10 mouse cellular contexts compared by ENCODE assay signal in the genomic region with DNA sequence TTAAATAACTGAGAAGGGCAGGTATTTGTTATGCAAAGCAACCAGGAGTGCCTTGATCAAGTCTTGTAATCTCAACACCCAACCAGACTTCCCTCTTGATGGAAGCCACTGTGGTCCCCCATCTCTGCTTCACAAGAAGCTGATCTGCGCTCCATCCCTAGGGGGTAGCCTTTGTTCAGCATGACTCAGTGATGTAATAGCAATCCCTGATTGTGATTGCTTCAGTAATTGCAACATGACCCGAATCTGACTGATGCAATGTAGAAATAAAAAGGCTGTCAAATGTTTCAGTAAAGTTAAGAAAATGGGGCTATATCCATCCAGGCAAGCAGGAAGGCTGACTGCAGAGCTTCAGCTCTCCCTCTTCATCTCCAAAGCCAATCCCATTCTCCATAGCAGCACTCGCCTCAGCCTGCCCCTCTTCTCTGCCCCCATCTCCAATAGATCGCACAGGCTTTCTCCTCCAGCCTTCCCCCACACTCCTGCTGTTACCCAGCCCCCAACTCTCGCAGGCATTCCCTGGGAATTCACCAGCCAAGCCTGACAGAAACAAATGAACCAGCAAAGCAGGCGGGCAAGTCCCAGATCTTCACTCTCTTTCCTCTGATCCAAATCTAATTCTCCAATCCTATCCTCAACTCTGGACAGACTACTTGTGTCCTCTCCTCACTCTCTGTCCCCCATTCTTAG. TPM values are rescaled to one million over a fixed set of nuclear protein-coding genes. Genes with fewer than 3 reads are reported as not detected.
A peak's percentile ranks its signal among the peaks of the same experiment; 100 is the strongest.
DNase-seq lines count a peak whose midpoint lies in the region.
"Had no signal": no experiment of that assay in that cellular context is flagged by ENCODE, and none has a peak within 500 bp of the region (broad histone marks: within the 10 kb centered on the region; RNA-seq: fewer than 3 reads in every experiment).

No protein-coding gene starts in this region.

- DNase-seq in kidney, postnatal 4 days: peak; percentile 43 to 63
- no peak for DNase-seq in kidney, adult 11 months
- DNase-seq in ES-CJ7 (ENCODE audit: low read depth, low spot score) (peak; percentile 75), R1 (ENCODE audit: low read depth, low spot score) (peak; percentile 68)
- peak; percentile 26 to 33 for DNase-seq in layer of hippocampus, postnatal 25 days (ENCODE audit: extremely low spot score in 1 of 2, low spot score in 1 of 2)
- DNase-seq in ovary, adult 18-20 months (ENCODE audit: low spot score): no peak
- no peak for DNase-seq in cerebellum, adult 11-12 months
- DNase-seq: cerebellum, adult 18-20 months had no signal

RNA-seq across cellular contexts. Expression of a gene that starts 30.7 kb away (rescaled TPM):
- total RNA-seq in layer of hippocampus, postnatal 25 days (2021): 100 to 1,000 TPM; 105 to 131 TPM

RNA-seq across cellular contexts. Expression of a gene that starts 59.9 kb away (rescaled TPM):
- not detected for total RNA-seq in layer of hippocampus, postnatal 25 days (2021)
- total RNA-seq: hematopoietic stem cell, adult 5-6 weeks; left cerebral cortex, postnatal 36 days had no signal

Comparison
In these comparisons a context has a peak if more than half of its experiments do, and no peak if none do; other contexts are left out.
1. DNase-seq: peak in kidney, postnatal 4 days (2 of 2), ES-CJ7 (single experiment), R1 (single experiment) and layer of hippocampus, postnatal 25 days (2 of 2); none in kidney, adult 11 months (single experiment), ovary, adult 18-20 months (single experiment) and cerebellum, adult 11-12 months (single experiment).